Mouse (Mus musculus) cortical plate, adult 2 months (tissue): ENCODE measurements around the gene Dscaml1.

Experiments used
- CTCF ChIP-seq: fragments of 200-500 bp; IDR thresholded peaks from 2 replicates; pipeline ENCODE4 v1.5.1; 2011; ENCODE audit warnings: mild to moderate bottlenecking, control low read depth, low read length; ENCODE audit not compliant: insufficient read depth; ENCODE audit errors: extremely low read depth
- POLR2A ChIP-seq: fragments of 200-500 bp; IDR thresholded peaks from 2 replicates; pipeline ENCODE4 v1.6.1; 2011; ENCODE audit warnings: mild to moderate bottlenecking, low read length, control low read depth; ENCODE audit not compliant: insufficient read depth; ENCODE audit errors: extremely low read depth

DNA sequence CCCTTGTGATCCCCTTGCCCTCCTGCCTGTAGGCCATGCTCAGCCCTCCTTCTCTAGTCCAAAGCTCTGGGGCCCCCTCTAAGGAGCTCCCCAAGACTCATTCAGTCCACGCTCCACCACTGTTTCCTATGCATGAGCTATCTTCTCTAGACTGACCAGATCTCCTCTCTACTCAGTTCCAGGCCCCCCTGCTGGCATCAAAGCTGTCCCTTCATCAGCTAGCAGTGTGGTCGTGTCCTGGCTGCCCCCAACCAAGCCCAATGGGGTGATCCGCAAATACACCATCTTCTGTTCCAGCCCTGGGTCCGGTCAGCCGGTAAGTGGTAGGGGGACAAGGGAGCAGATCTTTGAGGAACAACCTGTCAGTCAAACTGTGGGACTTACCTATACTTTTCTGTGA is 305.4 kb downstream of the Dscaml1 start:
- TF ChIP-seq CTCF, result no peak
- no peak for TF ChIP-seq POLR2A
